Mouse (Mus musculus) gastrocnemius, postnatal 14 days (tissue): ENCODE results near the gene Klhdc7b. TPM values are rescaled to one million over a fixed set of nuclear protein-coding genes. Genes with fewer than 3 reads are reported as not detected.

Source experiments
- DNase-seq: peaks from one replicate; pipeline ENCODE4 v3.0.0; 2021; ENCODE audit warnings: mixed read lengths
- intact Hi-C: fragments of 180-260 bp; cut with DNase I; formaldehyde crosslinking; loops from one replicate; pipeline ENCODE4 v1.15.1; 2025; ENCODE audit warnings: low total_unique reads
- long read RNA-seq, 2 experiments: library from polyadenylated mRNA; stranded (forward); transcript quantifications; one replicate each; pipeline ENCODE4 v2.0.0; 2021
- total RNA-seq, 2 experiments: library from RNA; stranded (reverse); gene quantifications; 2 replicates each; pipeline ENCODE4 v1.2.3; 2021

Gene Klhdc7b
- not detected for total RNA-seq
- long read RNA-seq, experiment 1: 0 reads
- long read RNA-seq, experiment 2: 0 reads

GRCm38 (mm10) chr15:89384617-89385016 lies at the start of gene Klhdc7b:
Gene Klhdc7b (plus strand): TSS chr15:89384917.
- DNase-seq: no peak
- intact Hi-C loops: no loop called here

- no peak for DNase-seq
- intact Hi-C loops: no loop called here
These were observed 48.3 kb upstream of the Klhdc7b start for GRCm38 (mm10) chr15:89336422-89336821.

GRCm38 (mm10) chr15:89339696-89340095 lies 45.0 kb upstream of the Klhdc7b start:
- DNase-seq: no peak
- intact Hi-C loops: no loop called here

- no peak for DNase-seq
- intact Hi-C loops: no loop called here
These were observed 44.6 kb upstream of the Klhdc7b start for GRCm38 (mm10) chr15:89340136-89340535.

- DNase-seq: no peak
- intact Hi-C loops: no loop called here
These were observed 43.0 kb upstream of the Klhdc7b start for GRCm38 (mm10) chr15:89341678-89342077.

- no peak for DNase-seq
- intact Hi-C loops: no loop called here
These were observed 41.4 kb upstream of the Klhdc7b start for GRCm38 (mm10) chr15:89343325-89343724.

GRCm38 (mm10) chr15:89350447-89350846 lies 34.3 kb upstream of the Klhdc7b start:
- intact Hi-C loops: no loop called here
- no peak for DNase-seq

GRCm38 (mm10) chr15:89351302-89351701 lies 33.4 kb upstream of the Klhdc7b start:
- intact Hi-C loops: no loop called here

GRCm38 (mm10) chr15:89352054-89352453 lies 32.7 kb upstream of the Klhdc7b start:
- DNase-seq: no peak
- intact Hi-C loops: no loop called here

More at GRCm38 (mm10) chr15:89351302-89351701, 33.4 kb upstream of the Klhdc7b start:
- no peak for DNase-seq

GRCm38 (mm10) chr15:89352795-89353194 lies 31.9 kb upstream of the Klhdc7b start:
- DNase-seq: no peak
- intact Hi-C loops: no loop called here

GRCm38 (mm10) chr15:89353837-89354236 lies 30.9 kb upstream of the Klhdc7b start:
- no peak for DNase-seq
- intact Hi-C loops: no loop called here

- intact Hi-C loops: no loop called here
- no peak for DNase-seq
These were observed 30.3 kb upstream of the Klhdc7b start for GRCm38 (mm10) chr15:89354455-89354854.

- intact Hi-C loops: no loop called here
- peak; percentile 95 for DNase-seq
These were observed 29.2 kb upstream of the Klhdc7b start, which contains the start of the genes Lmf2 and Ncaph2 for GRCm38 (mm10) chr15:89355241-89356187. Gene Lmf2 (minus strand): TSS chr15:89355659. Gene Ncaph2 (plus strand): TSS chr15:89355719.

- intact Hi-C loops: no loop called here
- peak; percentile 73 for DNase-seq
These were observed 28.3 kb upstream of the Klhdc7b start for GRCm38 (mm10) chr15:89356372-89356771.

GRCm38 (mm10) chr15:89358784-89359183 lies 25.9 kb upstream of the Klhdc7b start:
- intact Hi-C loops: no loop called here
- no peak for DNase-seq

GRCm38 (mm10) chr15:89363051-89363450 lies 21.7 kb upstream of the Klhdc7b start:
- no peak for DNase-seq
- intact Hi-C loops: no loop called here

- intact Hi-C loops: no loop called here
- no peak for DNase-seq
These were observed 19.6 kb upstream of the Klhdc7b start for GRCm38 (mm10) chr15:89365141-89365551.

GRCm38 (mm10) chr15:89372068-89372467 lies 12.6 kb upstream of the Klhdc7b start:
- DNase-seq: no peak
- intact Hi-C loops: no loop called here

GRCm38 (mm10) chr15:89372536-89372935 lies 12.2 kb upstream of the Klhdc7b start:
- intact Hi-C loops: no loop called here
- no peak for DNase-seq

GRCm38 (mm10) chr15:89373027-89373761 lies 11.5 kb upstream of the Klhdc7b start:
- peak; percentile 85 for DNase-seq
- intact Hi-C loops: no loop called here
